Mouse (Mus musculus) heart, embryonic 10.5 days (tissue): ENCODE data around the gene Retnla. TPM values are rescaled to one million over a fixed set of nuclear protein-coding genes. Genes with fewer than 3 reads are reported as not detected.

Experiments used
- DNase-seq: peaks from one replicate; pipeline ENCODE4 v3.0.0-alpha.2; 2017; ENCODE audit warnings: low spot score
- H3K27ac ChIP-seq: fragments of 300-500 bp; sonication (generic); 2 replicates; pipeline ENCODE4 v1.5.1; 2016; ENCODE audit warnings: mild to moderate bottlenecking
- H3K27me3 ChIP-seq: fragments of 300-500 bp; sonication (generic); 2 replicates; pipeline ENCODE4 v1.6.1; 2016; ENCODE audit warnings: mild to moderate bottlenecking; ENCODE audit not compliant: poor library complexity, insufficient read depth, severe bottlenecking
- H3K36me3 ChIP-seq: fragments of 300-500 bp; sonication (generic); 2 replicates; pipeline ENCODE4 v1.6.1; 2016; ENCODE audit warnings: mild to moderate bottlenecking, moderate library complexity
- H3K4me1 ChIP-seq: fragments of 300-500 bp; sonication (generic); 2 replicates; pipeline ENCODE4 v1.6.1; 2016; ENCODE audit warnings: mild to moderate bottlenecking
- H3K4me3 ChIP-seq: fragments of 300-500 bp; sonication (generic); 2 replicates; pipeline ENCODE4 v1.5.1; 2016; ENCODE audit warnings: mild to moderate bottlenecking, moderate library complexity
- H3K9me3 ChIP-seq: fragments of 300-500 bp; sonication (generic); 2 replicates; pipeline ENCODE4 v1.6.1; 2016; ENCODE audit warnings: mild to moderate bottlenecking, moderate library complexity
- WGBS: fragments of 180-500 bp; shearing (Covaris S2); methylation state at CpG from one replicate; pipeline ENCODE4 v1.1.7; 2016; 5-methylcytosine and 5-hydroxymethylcytosine counted together
- polyA plus RNA-seq: library from polyadenylated mRNA; unstranded; fragments of >200 nt; fragmentation: Nextera tagmentation; extraction: Ambion mirVana; gene quantifications from 2 replicates; pipeline ENCODE4 v1.2.1, GENCODE M21; 2016

Gene Retnla
- not detected in 2 replicates for polyA plus RNA-seq

- WGBS, result 79% methylated on average over 3 of the region's 3 CpGs
- no peaks in the 10 kb centered on the region for H3K9me3 ChIP-seq
Measured at GRCm38 (mm10) chr16:48842266-48842665, at the start of gene Retnla. Gene Retnla (plus strand): TSS chr16:48842551.

GRCm38 (mm10) chr16:48798285-48798684 is 44.1 kb upstream of the Retnla start:
- no peaks in the 10 kb centered on the region for H3K9me3 ChIP-seq
- no peak overlapping the region for H3K27ac ChIP-seq
- no peaks in the 10 kb centered on the region for H3K4me1 ChIP-seq
- H3K36me3 ChIP-seq, result no peaks in the 10 kb centered on the region
- no peak for DNase-seq
- H3K4me3 ChIP-seq, result no peak overlapping the region
- 18% methylated on average over 3 of the region's 3 CpGs for WGBS
- H3K27me3 ChIP-seq, result no peaks in the 10 kb centered on the region

More at GRCm38 (mm10) chr16:48842266-48842665, at the start of gene Retnla:
- no peak for DNase-seq
- H3K4me3 ChIP-seq, result no peak within 1 kb of the TSS
- no peaks in the 10 kb centered on the region for H3K27me3 ChIP-seq
- H3K36me3 ChIP-seq, result no peaks in the 10 kb centered on the region
- no peak within 1 kb of the TSS for H3K27ac ChIP-seq
- no peaks in the 10 kb centered on the region for H3K4me1 ChIP-seq

- Histone ChIP-seq H3K27ac (no peak overlapping the region), H3K36me3 (no peaks in the 10 kb centered on the region), H3K27me3 (no peaks in the 10 kb centered on the region), H3K4me3 (no peak overlapping the region), H3K4me1 (no peaks in the 10 kb centered on the region), H3K9me3 (no peaks in the 10 kb centered on the region)
- no peak for DNase-seq
- WGBS, result 77% methylated on average over 3 of the region's 3 CpGs
Measured at GRCm38 (mm10) chr16:48799470-48799869, 42.9 kb upstream of the Retnla start.

- H3K36me3 ChIP-seq, result no peaks in the 10 kb centered on the region
- no peaks in the 10 kb centered on the region for H3K9me3 ChIP-seq
- no peak for DNase-seq
- WGBS, result 81% methylated on average over 2 of the region's 2 CpGs
- H3K4me1 ChIP-seq, result no peaks in the 10 kb centered on the region
- H3K4me3 ChIP-seq, result no peak overlapping the region
- no peak overlapping the region for H3K27ac ChIP-seq
- H3K27me3 ChIP-seq, result no peaks in the 10 kb centered on the region
Measured at GRCm38 (mm10) chr16:48800906-48801305, 41.4 kb upstream of the Retnla start.

GRCm38 (mm10) chr16:48805412-48805811 is 36.9 kb upstream of the Retnla start:
- H3K4me1 ChIP-seq, result no peaks in the 10 kb centered on the region
- WGBS, result 76% methylated on average over 1 of the region's 1 CpGs

GRCm38 (mm10) chr16:48806521-48806920 is 35.8 kb upstream of the Retnla start:
- Histone ChIP-seq H3K4me3 (no peak overlapping the region), H3K9me3 (no peaks in the 10 kb centered on the region), H3K27me3 (no peaks in the 10 kb centered on the region), H3K27ac (no peak overlapping the region), H3K36me3 (no peaks in the 10 kb centered on the region), H3K4me1 (no peaks in the 10 kb centered on the region)
- no peak for DNase-seq
- WGBS, result 76% methylated on average over 1 of the region's 1 CpGs

More at GRCm38 (mm10) chr16:48805412-48805811, 36.9 kb upstream of the Retnla start:
- no peak overlapping the region for H3K27ac ChIP-seq
- H3K4me3 ChIP-seq, result no peak overlapping the region
- DNase-seq, result no peak
- no peaks in the 10 kb centered on the region for H3K9me3 ChIP-seq
- H3K27me3 ChIP-seq, result no peaks in the 10 kb centered on the region
- H3K36me3 ChIP-seq, result no peaks in the 10 kb centered on the region

GRCm38 (mm10) chr16:48809374-48809773 is 33.0 kb upstream of the Retnla start:
- Histone ChIP-seq H3K36me3 (no peaks in the 10 kb centered on the region), H3K9me3 (no peaks in the 10 kb centered on the region), H3K4me3 (no peak overlapping the region), H3K27ac (no peak overlapping the region), H3K27me3 (no peaks in the 10 kb centered on the region), H3K4me1 (no peaks in the 10 kb centered on the region)
- DNase-seq, result no peak
- 45% methylated on average over 2 of the region's 2 CpGs for WGBS

- Histone ChIP-seq H3K36me3 (no peaks in the 10 kb centered on the region), H3K9me3 (no peaks in the 10 kb centered on the region), H3K27ac (no peak overlapping the region), H3K4me3 (no peak overlapping the region), H3K4me1 (no peaks in the 10 kb centered on the region), H3K27me3 (no peaks in the 10 kb centered on the region)
- DNase-seq, result no peak
- WGBS, result 77% methylated on average over 7 of the region's 7 CpGs
Measured at GRCm38 (mm10) chr16:48811881-48812436, 30.4 kb upstream of the Retnla start.

- Histone ChIP-seq H3K36me3 (no peaks in the 10 kb centered on the region), H3K9me3 (no peaks in the 10 kb centered on the region), H3K27me3 (no peaks in the 10 kb centered on the region), H3K4me1 (no peaks in the 10 kb centered on the region), H3K4me3 (no peak within 1 kb of the TSS), H3K27ac (no peak within 1 kb of the TSS)
- no peak for DNase-seq
- 91% methylated on average over 2 of the region's 2 CpGs for WGBS
Measured at GRCm38 (mm10) chr16:48816695-48817094, 25.7 kb upstream of the Retnla start, which contains the start of gene Retnlb. Gene Retnlb (plus strand): TSS chr16:48816856.

GRCm38 (mm10) chr16:48818524-48818923 is 23.8 kb upstream of the Retnla start:
- Histone ChIP-seq H3K36me3 (no peaks in the 10 kb centered on the region), H3K27ac (no peak overlapping the region), H3K4me1 (no peaks in the 10 kb centered on the region), H3K27me3 (no peaks in the 10 kb centered on the region), H3K4me3 (no peak overlapping the region), H3K9me3 (no peaks in the 10 kb centered on the region)
- no peak for DNase-seq
- 86% methylated on average over 6 of the region's 6 CpGs for WGBS

- Histone ChIP-seq H3K9me3 (no peaks in the 10 kb centered on the region), H3K4me3 (no peak overlapping the region), H3K4me1 (no peaks in the 10 kb centered on the region), H3K27me3 (no peaks in the 10 kb centered on the region), H3K36me3 (no peaks in the 10 kb centered on the region), H3K27ac (no peak overlapping the region)
- 75% methylated on average over 3 of the region's 3 CpGs for WGBS
- DNase-seq, result no peak
Measured at GRCm38 (mm10) chr16:48826474-48826873, 15.9 kb upstream of the Retnla start.

GRCm38 (mm10) chr16:48827625-48828024 is 14.7 kb upstream of the Retnla start:
- DNase-seq, result no peak
- no peak overlapping the region for H3K27ac ChIP-seq
- no peaks in the 10 kb centered on the region for H3K9me3 ChIP-seq
- WGBS, result 50% methylated on average over 1 of the region's 1 CpGs
- no peak overlapping the region for H3K4me3 ChIP-seq
- H3K4me1 ChIP-seq, result no peaks in the 10 kb centered on the region
- H3K27me3 ChIP-seq, result no peaks in the 10 kb centered on the region
- H3K36me3 ChIP-seq, result no peaks in the 10 kb centered on the region

- DNase-seq, result no peak
- no peaks in the 10 kb centered on the region for H3K9me3 ChIP-seq
- H3K4me1 ChIP-seq, result no peaks in the 10 kb centered on the region
- 73% methylated on average over 4 of the region's 4 CpGs for WGBS
- no peaks in the 10 kb centered on the region for H3K27me3 ChIP-seq
- H3K4me3 ChIP-seq, result no peak overlapping the region
- no peak overlapping the region for H3K27ac ChIP-seq
- H3K36me3 ChIP-seq, result no peaks in the 10 kb centered on the region
Measured at GRCm38 (mm10) chr16:48829060-48829459, 13.3 kb upstream of the Retnla start.

- H3K36me3 ChIP-seq, result no peaks in the 10 kb centered on the region
- H3K4me3 ChIP-seq, result no peak overlapping the region
- no peaks in the 10 kb centered on the region for H3K9me3 ChIP-seq
- no peaks in the 10 kb centered on the region for H3K27me3 ChIP-seq
- no peak overlapping the region for H3K27ac ChIP-seq
- 68% methylated on average over 8 of the region's 8 CpGs for WGBS
- no peaks in the 10 kb centered on the region for H3K4me1 ChIP-seq
- no peak for DNase-seq
Measured at GRCm38 (mm10) chr16:48832055-48832454, 10.3 kb upstream of the Retnla start.
